Mouse (Mus musculus): ENCODE data around the gene Plppr2. TPM values are rescaled to one million over a fixed set of nuclear protein-coding genes. Genes with fewer than 3 reads are reported as not detected.

Plppr2 gene
- polyA plus RNA-seq, 1 experiment from 2014 or later: 2.7 TPM

DNA sequence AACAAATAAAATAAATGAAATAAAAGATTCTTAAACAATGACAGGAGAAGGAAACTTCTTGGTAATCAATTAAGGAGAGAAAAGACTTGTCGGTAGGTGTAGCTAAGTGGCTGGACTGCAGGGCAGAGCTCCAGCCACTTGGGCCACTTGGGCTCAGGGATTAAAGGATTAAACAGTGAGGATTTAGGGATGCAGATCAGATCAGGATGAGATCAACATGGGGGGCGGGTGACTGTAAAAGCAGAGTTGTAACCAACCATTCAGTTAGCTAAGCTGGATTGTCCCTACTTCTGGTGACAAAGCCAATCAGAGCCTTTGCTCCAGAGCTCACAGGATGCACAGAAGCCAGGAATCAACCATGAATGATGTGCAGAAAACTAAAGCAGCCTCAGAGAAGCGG, 47.1 kb downstream of the Plppr2 start:
- WGBS: 38% methylated on average over 3 of the region's 3 CpGs
- H3K4me2 ChIP-seq (replicated peaks; ENCODE audit: low read depth): no peak overlapping the region
- no peak overlapping the region for H3K27ac ChIP-seq (replicated peaks)
- H3K4me3 ChIP-seq (ENCODE audit: low read depth, low read length): no peak overlapping the region
- no peaks in the 10 kb centered on the region for H3K27me3 ChIP-seq (ENCODE audit: control insufficient read depth, insufficient read depth, low read length)
- no peaks in the 10 kb centered on the region for H3K4me1 ChIP-seq (replicated peaks; ENCODE audit: control insufficient read depth, insufficient read depth)
- no peak overlapping the region for H3K9ac ChIP-seq (ENCODE audit: low read length)
- H3K9me3 ChIP-seq (ENCODE audit: control insufficient read depth, low read length): no peaks in the 10 kb centered on the region
- ATAC-seq (ENCODE audit: low FRiP score, low TSS enrichment): no peak
- no peak for DNase-seq (ENCODE audit: low spot score)
- H3K36me3 ChIP-seq (ENCODE audit: control insufficient read depth, insufficient read depth, low read length): no peaks in the 10 kb centered on the region
- TF ChIP-seq CTCF (IDR thresholded peaks at IDR 0.05; ENCODE audit: low read depth): no peak
- no peak for TF ChIP-seq EP300 (optimal IDR thresholded peaks at IDR 0.05)

DNA sequence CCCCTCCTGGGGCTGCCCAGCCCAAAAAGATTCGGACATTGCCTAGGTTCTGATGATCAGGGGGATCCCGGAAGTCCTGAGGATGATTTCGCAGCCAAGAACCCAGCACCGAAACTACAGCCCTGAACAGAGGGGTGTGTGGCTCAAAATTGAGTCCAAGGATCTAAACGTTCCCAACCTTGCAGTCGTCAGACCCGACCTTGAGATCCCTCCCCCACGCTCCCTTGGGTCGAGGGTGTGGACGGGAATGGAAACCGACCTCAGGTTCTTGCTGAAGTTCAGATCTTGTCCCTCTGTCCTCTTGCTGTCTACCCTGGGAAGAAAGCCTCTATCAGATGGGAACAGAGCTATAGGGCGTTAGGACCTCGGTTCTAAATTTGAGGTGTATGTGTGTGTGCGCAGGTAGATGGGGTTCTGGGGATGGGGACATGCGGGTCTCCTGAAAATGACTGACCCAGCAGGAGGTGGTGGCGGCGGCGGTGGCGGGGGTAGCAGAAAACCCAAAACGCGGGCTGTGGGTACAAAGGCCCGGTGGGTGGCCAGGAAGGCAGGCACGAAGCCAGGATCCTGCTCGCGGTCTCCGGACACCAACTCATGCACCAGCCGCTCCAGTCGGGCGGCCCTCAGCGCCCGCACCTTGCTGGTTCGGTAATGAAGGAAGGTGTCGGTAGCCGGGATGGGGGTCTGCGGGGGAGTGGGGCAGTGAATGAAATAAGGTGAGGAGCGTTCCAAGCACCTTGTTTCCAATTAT, 50.9 kb downstream of the Plppr2 start:
- H3K9ac ChIP-seq (ENCODE audit: low read length): no peak overlapping the region
- no peaks in the 10 kb centered on the region; the same call in 1 of the 2 replicates for H3K27me3 ChIP-seq (ENCODE audit: control insufficient read depth, insufficient read depth, low read length)

DNA sequence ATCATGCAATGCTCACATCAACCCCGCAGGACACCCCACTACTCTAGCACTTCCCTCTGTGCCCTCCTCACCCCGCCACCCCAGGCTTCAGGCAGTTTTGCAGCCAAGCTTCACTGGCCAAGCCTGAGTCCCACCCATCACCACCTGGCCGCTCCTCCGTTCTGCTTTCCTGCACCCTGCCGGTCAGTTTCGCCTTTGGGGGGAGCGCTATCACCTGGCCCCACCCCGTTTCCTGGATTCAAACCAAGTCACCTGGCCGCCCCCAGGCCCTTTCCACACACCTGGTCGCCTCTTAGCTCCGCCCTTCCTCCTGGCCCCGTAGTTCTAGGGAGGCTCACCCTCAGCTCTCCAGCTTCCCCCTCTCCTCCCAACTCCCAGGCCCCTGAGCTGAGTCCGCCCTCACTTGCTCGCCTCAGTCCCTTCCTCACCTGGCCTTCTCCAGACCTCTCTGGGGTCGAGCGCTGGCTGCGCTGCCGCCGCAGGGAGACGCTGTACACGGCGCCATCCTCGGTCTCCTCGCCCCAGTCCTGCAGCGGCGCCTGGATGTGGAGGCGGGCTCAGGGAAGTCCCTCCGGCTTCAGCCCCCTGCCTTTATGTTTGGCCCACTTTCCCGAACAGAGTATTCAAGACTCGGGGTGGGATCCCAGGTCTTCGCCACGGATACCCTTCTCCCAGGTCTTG, 51.7 kb downstream of the Plppr2 start:
- ATAC-seq (ENCODE audit: low FRiP score, low TSS enrichment): peak; percentile 38
- Histone ChIP-seq H3K27me3 (ENCODE audit: control insufficient read depth, insufficient read depth, low read length) (no peaks in the 10 kb centered on the region; the same call in 1 of the 2 replicates), H3K4me2 (replicated peaks; ENCODE audit: low read depth) (peak overlapping the region; percentile 56), H3K4me1 (replicated peaks; ENCODE audit: control insufficient read depth, insufficient read depth) (0 out of 2 replicates have a peak, but pooled peaks cover 2% of the 10 kb centered on the region), H3K9ac (ENCODE audit: low read length) (peak overlapping the region; percentile 31; the same call in 1 of the 2 replicates), H3K36me3 (ENCODE audit: control insufficient read depth, insufficient read depth, low read length) (no peaks in the 10 kb centered on the region), H3K9me3 (ENCODE audit: control insufficient read depth, low read length) (no peaks in the 10 kb centered on the region), H3K4me3 (ENCODE audit: low read depth, low read length) (peak overlapping the region; percentile 52), H3K27ac (replicated peaks) (no peak overlapping the region)
- TF ChIP-seq EP300 (optimal IDR thresholded peaks at IDR 0.05) (no peak), CTCF (IDR thresholded peaks at IDR 0.05; ENCODE audit: low read depth) (peak; percentile 27)
- peak; percentile 60 for DNase-seq (ENCODE audit: low spot score)
- 2% methylated on average over 32 of the region's 32 CpGs for WGBS

More for the DNA sequence above, 50.9 kb downstream of the Plppr2 start:
- Histone ChIP-seq H3K36me3 (ENCODE audit: control insufficient read depth, insufficient read depth, low read length) (no peaks in the 10 kb centered on the region), H3K27ac (replicated peaks) (no peak overlapping the region), H3K4me1 (replicated peaks; ENCODE audit: control insufficient read depth, insufficient read depth) (0 out of 2 replicates have a peak, but pooled peaks cover 2% of the 10 kb centered on the region), H3K4me3 (ENCODE audit: low read depth, low read length) (peak overlapping the region; percentile 52; the same call in 1 of the 2 replicates), H3K9me3 (ENCODE audit: control insufficient read depth, low read length) (no peaks in the 10 kb centered on the region), H3K4me2 (replicated peaks; ENCODE audit: low read depth) (peak overlapping the region; percentile 56)
- no peak for DNase-seq (ENCODE audit: low spot score)
- TF ChIP-seq EP300 (optimal IDR thresholded peaks at IDR 0.05): no peak
- TF ChIP-seq CTCF (IDR thresholded peaks at IDR 0.05; ENCODE audit: low read depth): no peak
- no peak for ATAC-seq (ENCODE audit: low FRiP score, low TSS enrichment)
- WGBS: 14% methylated on average over 36 of the region's 36 CpGs

DNA sequence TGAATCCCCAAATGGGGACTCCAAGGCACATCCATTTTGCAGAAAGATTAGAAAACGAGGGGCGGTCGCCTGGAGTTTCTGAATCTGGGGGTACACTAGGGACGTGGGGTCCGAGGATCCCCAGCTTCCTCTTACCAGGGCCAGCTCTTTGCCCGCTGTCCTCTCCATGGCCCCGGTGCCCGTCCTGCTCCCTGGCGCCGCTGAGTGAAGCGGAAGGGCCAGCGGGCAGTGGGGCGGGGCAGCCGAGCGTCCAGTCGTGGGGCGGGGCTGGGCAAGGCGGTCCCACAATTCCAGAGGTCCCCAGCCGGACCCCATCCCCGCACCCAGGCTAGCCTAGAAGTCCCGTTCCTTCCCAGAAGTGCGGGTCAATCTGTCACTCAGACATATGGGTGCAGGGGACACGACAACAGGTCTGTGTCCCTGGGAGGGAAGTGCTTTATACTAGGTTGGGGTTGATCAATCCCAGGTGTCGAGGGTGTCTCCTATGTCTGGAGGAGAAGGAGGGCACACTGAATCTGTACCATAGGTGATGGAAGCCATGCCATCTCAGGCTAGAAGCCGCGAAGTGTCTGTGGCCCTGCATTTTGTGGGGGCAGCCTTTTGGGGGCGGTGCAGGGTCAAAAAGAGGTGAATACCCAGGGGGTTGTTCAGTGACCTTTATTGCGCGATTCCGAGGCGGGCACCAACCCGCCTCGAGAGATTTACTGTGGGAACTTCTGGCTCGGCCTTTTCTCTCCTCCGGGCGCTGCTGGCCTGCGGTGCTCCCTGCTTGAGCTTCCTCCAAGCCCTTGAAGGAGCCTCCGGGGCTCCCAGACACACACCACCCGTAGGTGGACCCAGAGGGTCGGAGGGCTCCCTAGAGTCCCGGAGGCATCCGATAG, 52.6 kb downstream of the Plppr2 start, which contains the start of gene Rgl3:
TSS of gene Rgl3 (minus strand) at position 217 of the 881 bp plus-strand sequence.
- Histone ChIP-seq H3K27me3 (ENCODE audit: control insufficient read depth, insufficient read depth, low read length) (no peaks in the 10 kb centered on the region; the same call in 1 of the 2 replicates), H3K4me3 (ENCODE audit: low read depth, low read length) (peak within 1 kb of the TSS; percentile 52), H3K27ac (replicated peaks) (no peak within 1 kb of the TSS), H3K4me2 (replicated peaks; ENCODE audit: low read depth) (peak within 1 kb of the TSS; percentile 56), H3K9ac (ENCODE audit: low read length) (peak within 1 kb of the TSS; percentile 31), H3K36me3 (ENCODE audit: control insufficient read depth, insufficient read depth, low read length) (no peaks in the 10 kb centered on the region), H3K4me1 (replicated peaks; ENCODE audit: control insufficient read depth, insufficient read depth) (0 out of 2 replicates have a peak, but pooled peaks cover 2% of the 10 kb centered on the region), H3K9me3 (ENCODE audit: control insufficient read depth, low read length) (no peaks in the 10 kb centered on the region)
- 3% methylated on average over 42 of the region's 42 CpGs for whole genome bisulfite sequencing
- DNase-seq (ENCODE audit: low spot score) (peak; percentile 67), ATAC-seq (ENCODE audit: low FRiP score, low TSS enrichment) (peak; percentile 28; the same call in 1 of the 2 replicates)
- TF ChIP-seq CTCF (IDR thresholded peaks at IDR 0.05; ENCODE audit: low read depth) (no peak), EP300 (optimal IDR thresholded peaks at IDR 0.05) (no peak)

DNA sequence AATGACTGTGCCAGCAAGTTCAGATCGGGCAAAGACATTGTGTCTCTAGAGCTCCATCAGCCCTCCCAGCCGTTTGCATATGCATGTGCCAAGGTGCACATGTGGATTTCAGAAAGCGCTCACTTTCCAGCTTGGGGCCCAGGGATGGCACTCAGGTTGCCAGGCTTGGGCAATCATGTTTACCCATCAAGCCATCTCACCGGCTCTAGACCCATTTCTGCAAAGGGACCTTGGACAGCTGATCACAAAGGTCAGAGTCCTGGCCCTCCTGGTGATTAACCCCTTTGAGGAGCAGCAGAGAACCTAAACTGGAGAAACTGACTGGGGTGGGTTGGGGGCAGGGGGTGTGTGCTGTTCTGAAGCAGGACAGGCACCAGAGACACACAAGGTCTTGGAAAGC, 55.4 kb downstream of the Plppr2 start:
- Histone ChIP-seq H3K9ac (ENCODE audit: low read length) (no peak overlapping the region), H3K9me3 (ENCODE audit: control insufficient read depth, low read length) (no peaks in the 10 kb centered on the region), H3K27ac (replicated peaks) (no peak overlapping the region), H3K4me3 (ENCODE audit: low read depth, low read length) (no peak overlapping the region), H3K4me1 (replicated peaks; ENCODE audit: control insufficient read depth, insufficient read depth) (0 out of 2 replicates have a peak, but pooled peaks cover 2% of the 10 kb centered on the region), H3K27me3 (ENCODE audit: control insufficient read depth, insufficient read depth, low read length) (no peaks in the 10 kb centered on the region; the same call in 1 of the 2 replicates), H3K4me2 (replicated peaks; ENCODE audit: low read depth) (no peak overlapping the region), H3K36me3 (ENCODE audit: control insufficient read depth, insufficient read depth, low read length) (no peaks in the 10 kb centered on the region)
- 77% methylated on average over 4 of the region's 4 CpGs for WGBS
- ATAC-seq (ENCODE audit: low FRiP score, low TSS enrichment) (no peak), DNase-seq (ENCODE audit: low spot score) (no peak)
- TF ChIP-seq CTCF (IDR thresholded peaks at IDR 0.05; ENCODE audit: low read depth): no peak
- TF ChIP-seq EP300 (optimal IDR thresholded peaks at IDR 0.05): no peak
